Mouse (Mus musculus): ENCODE measurements around the gene 1700015F17Rik.

1700015F17Rik gene

GRCm38 (mm10) chr5:5423081-5423480, 55.9 kb downstream of the 1700015F17Rik start:
- no peak for DNase-seq

- no peak for DNase-seq
These were observed 57.5 kb downstream of the 1700015F17Rik start for GRCm38 (mm10) chr5:5421439-5421838.

GRCm38 (mm10) chr5:5419992-5420455, 58.9 kb downstream of the 1700015F17Rik start, which contains the start of gene Cdk14:
Gene Cdk14 (minus strand): TSS chr5:5420312.
- no peak for DNase-seq

- DNase-seq = no peak
These were observed 59.7 kb downstream of the 1700015F17Rik start for GRCm38 (mm10) chr5:5419253-5419652.

- no peak for DNase-seq
These were observed 64.1 kb downstream of the 1700015F17Rik start for GRCm38 (mm10) chr5:5414835-5415234.

GRCm38 (mm10) chr5:5411886-5412285, 67.1 kb downstream of the 1700015F17Rik start:
- DNase-seq = no peak

GRCm38 (mm10) chr5:5401986-5402385, 77.0 kb downstream of the 1700015F17Rik start:
- DNase-seq = no peak

GRCm38 (mm10) chr5:5392786-5393185, 86.2 kb downstream of the 1700015F17Rik start:
- DNase-seq = no peak
